8 mouse cellular contexts compared by ENCODE assay signal in genomic region chr17:12779442-12779841, GRCm38 (mm10). TPM values are rescaled to one million over a fixed set of nuclear protein-coding genes. Genes with fewer than 3 reads are reported as not detected.
DNase-seq lines count a peak whose midpoint lies in the region; ATAC-seq and TF ChIP-seq lines count a peak whose summit lies in the region.
"Had no signal": no experiment of that assay in that cellular context is flagged by ENCODE, and none has a peak within 500 bp of the region (broad histone marks: within the 10 kb centered on the region; RNA-seq: fewer than 3 reads in every experiment).

No protein-coding gene starts in this region.

- no peak overlapping the region for H3K9ac ChIP-seq in kidney, embryonic 16.5 days (replicated peaks; ENCODE audit: low read length)

- DNase-seq in layer of hippocampus, postnatal 25 days (ENCODE audit: extremely low spot score in 1 of 2, low spot score in 1 of 2), result no peak
- no peak for DNase-seq in cerebellum, adult 2 months

- peak; percentile 60 for ATAC-seq in CD4-positive, CD25-positive, alpha-beta regulatory T cell, adult 4 months
- ATAC-seq in common myeloid progenitor, adult 5-6 weeks (replicated peaks; ENCODE audit: low read depth, poor library complexity, severe bottlenecking), result peak; percentile 48
- ATAC-seq in kidney, embryonic 16.5 days (ENCODE audit: low FRiP score, low TSS enrichment), result peak; percentile 33
- peak; percentile 47 for ATAC-seq in megakaryocyte, adult 5-6 weeks (ENCODE audit: poor library complexity, severe bottlenecking)
- ATAC-seq in cerebellum, adult (ENCODE audit: insufficient number of reproducible peaks, low FRiP score, low TSS enrichment), result no peak
- ATAC-seq: midbrain, embryonic 16.5 days had no signal

- no peak overlapping the region for H3K4me3 ChIP-seq in kidney, embryonic 16.5 days (ENCODE audit: low read length)
- H3K4me3 ChIP-seq in cerebellum, adult 2 months (replicated peaks; ENCODE audit: insufficient read depth, low read depth, low read length), result no peak overlapping the region

- H3K9me3 ChIP-seq in kidney, embryonic 16.5 days (ENCODE audit: low read length), result 0 out of 2 replicates have a peak, but pooled peaks cover 3% of the 10 kb centered on the region

- H3K36me3 ChIP-seq in kidney, embryonic 16.5 days (ENCODE audit: insufficient read depth, low read length), result peaks cover 8% of the 10 kb centered on the region; the same call in 1 of the 2 replicates

- no peak overlapping the region for H3K4me2 ChIP-seq in kidney, embryonic 16.5 days (replicated peaks; ENCODE audit: low read depth, low read length)

- no peak for TF ChIP-seq POLR2A in cerebellum, adult 2 months (IDR thresholded peaks at IDR 0.05; ENCODE audit: borderline replicate concordance, insufficient read depth, low read length)

- H3K4me1 ChIP-seq in kidney, embryonic 16.5 days (ENCODE audit: insufficient read depth, low read length), result peaks cover 48% of the 10 kb centered on the region
- H3K4me1 ChIP-seq in cerebellum, adult 2 months (ENCODE audit: control insufficient read depth, insufficient read depth, low read length), result peaks cover 3% of the 10 kb centered on the region; the same call in 1 of the 2 replicates

- peak overlapping the region; percentile 94 for H3K27ac ChIP-seq in kidney, embryonic 16.5 days (ENCODE audit: low read length)
- no peak overlapping the region for H3K27ac ChIP-seq in cerebellum, adult 2 months (ENCODE audit: insufficient read depth, low read length)

- H3K27me3 ChIP-seq in kidney, embryonic 16.5 days (ENCODE audit: insufficient read depth, low read length), result no peaks in the 10 kb centered on the region
- no peaks in the 10 kb centered on the region for H3K27me3 ChIP-seq in cerebellum, adult 2 months (ENCODE audit: control insufficient read depth, insufficient read depth, low read length)

- WGBS in kidney, embryonic 16.5 days, result 50% methylated on average over 3 of the region's 3 CpGs
- 71% methylated on average over 3 of the region's 3 CpGs for WGBS in cerebellum, adult 2 months

- no peak for TF ChIP-seq CTCF in cerebellum, adult 2 months (IDR thresholded peaks at IDR 0.05; ENCODE audit: borderline replicate concordance, insufficient read depth, low read depth, low read length)

RNA-seq across cellular contexts. Expression of gene Igf2r, which starts 10.0 kb away (rescaled TPM):
- 10 to 100 TPM; 45.2 to 46.1 TPM for polyA plus RNA-seq in CD4-positive, CD25-positive, alpha-beta regulatory T cell, adult 4 months (2017; shearing (Covaris generic))
- 5.8 and 7.3 TPM in 2 replicates for total RNA-seq in common myeloid progenitor, adult 5-6 weeks (2017)
- 32.1 and 33.6 TPM in 2 replicates for polyA plus RNA-seq in kidney, embryonic 16.5 days (2015; fragmentation: Nextera tagmentation; extraction: Ambion mirVana)
- total RNA-seq in megakaryocyte, adult 5-6 weeks (2015), result 0.69 and 1.9 TPM in 2 replicates
- 3.7 and 5.7 TPM in 2 replicates for total RNA-seq in megakaryocyte, adult 5-6 weeks (2017)
- 10 to 100 TPM; 28.1 to 29.8 TPM for total RNA-seq in layer of hippocampus, postnatal 25 days (2021)
- 18.1 and 19.7 TPM in 2 replicates for polyA plus RNA-seq in cerebellum, adult 2 months (2012; rRNA removed)
